Mouse (Mus musculus) cortical plate, adult 2 months (tissue): ENCODE measurements around the gene Dcn.

ENCODE experiments used
- CTCF ChIP-seq: fragments of 200-500 bp; IDR thresholded peaks from 2 replicates; pipeline ENCODE4 v1.5.1; 2011; ENCODE audit warnings: mild to moderate bottlenecking, control low read depth, low read length; ENCODE audit not compliant: insufficient read depth; ENCODE audit errors: extremely low read depth
- POLR2A ChIP-seq: fragments of 200-500 bp; IDR thresholded peaks from 2 replicates; pipeline ENCODE4 v1.6.1; 2011; ENCODE audit warnings: mild to moderate bottlenecking, low read length, control low read depth; ENCODE audit not compliant: insufficient read depth; ENCODE audit errors: extremely low read depth

DNA sequence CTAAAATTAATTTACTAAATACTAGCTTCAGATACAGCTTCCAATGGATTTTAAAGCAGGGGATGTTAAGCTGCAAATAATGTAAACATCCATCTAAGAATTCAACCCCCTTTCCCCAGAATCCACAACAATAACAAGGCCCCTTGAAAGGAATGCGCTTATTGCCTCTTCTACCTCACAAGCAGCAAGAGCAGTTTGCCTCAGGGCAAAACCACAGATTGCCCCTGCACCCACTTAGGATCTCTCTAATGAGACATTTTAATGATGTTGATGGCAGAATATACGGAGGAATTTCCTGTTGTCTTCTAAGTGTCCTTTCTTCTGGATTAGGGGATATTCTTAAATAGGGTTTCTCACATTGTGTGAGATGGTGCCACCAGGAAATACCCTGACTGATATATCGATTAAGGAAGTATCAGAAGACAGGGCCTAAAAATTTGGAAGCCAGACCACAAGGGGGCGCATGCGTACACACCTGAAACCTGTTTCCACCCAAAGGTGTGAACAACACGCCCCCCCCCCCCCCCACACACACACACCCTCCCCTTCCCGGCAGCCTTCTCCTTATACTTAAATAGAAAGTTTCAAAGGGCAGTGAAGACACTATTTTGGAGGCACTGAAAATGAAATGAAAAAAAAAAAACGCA lies 88.2 kb downstream of the Dcn start:
- no peak for TF ChIP-seq POLR2A
- TF ChIP-seq CTCF: no peak
